Mouse (Mus musculus) cerebellum, postnatal 36 days (tissue): ENCODE results near the gene Bbip1.
A peak's percentile ranks its signal among the peaks of the same experiment; 100 is the strongest.
"Not testable (repeated sequence)": the region's sequence is repeated elsewhere in the genome, so short reads cannot be mapped to it uniquely, and the experiment has no call there.

Source experiments
- DNase-seq, 2 experiments: peaks; one replicate each; pipeline ENCODE4 v3.0.0; 2021 to 2022; ENCODE audit warnings: mixed read lengths in 2 of 2

Bbip1 gene

GRCm38 (mm10) chr19:53943802-53944785, at the start of gene Bbip1, which contains the start of gene Shoc2:
Bbip1 (minus strand) TSS chr19:53944627.
Shoc2 (plus strand) TSS chr19:53944306.
- peak; percentile 98 for DNase-seq

DNA sequence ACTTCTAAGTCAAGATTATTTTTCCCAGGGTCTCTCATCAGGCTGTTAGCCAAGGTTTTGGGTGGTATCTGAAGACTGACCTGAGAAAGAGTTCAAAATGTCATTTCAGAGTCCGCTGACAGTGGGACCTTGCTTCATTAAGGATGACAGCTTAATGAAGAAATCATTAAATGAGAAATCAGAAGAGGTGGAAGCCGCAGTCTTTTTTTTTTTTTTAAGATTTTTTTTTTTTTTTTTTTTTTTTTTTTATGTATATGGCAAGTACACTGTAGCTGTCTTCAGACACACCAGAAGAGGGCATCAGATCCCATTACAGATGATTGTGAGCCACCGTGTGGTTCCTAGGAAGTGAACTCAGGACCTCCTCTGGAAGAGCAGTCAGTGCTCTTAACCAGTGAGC, 49.4 kb upstream of the Bbip1 start:
- no peak for DNase-seq

GRCm38 (mm10) chr19:53990538-53990937, 46.1 kb upstream of the Bbip1 start:
- DNase-seq, result no peak

GRCm38 (mm10) chr19:53984628-53985027, 40.2 kb upstream of the Bbip1 start:
- no peak for DNase-seq

GRCm38 (mm10) chr19:53983336-53983735, 38.9 kb upstream of the Bbip1 start:
- DNase-seq, result no peak

DNA sequence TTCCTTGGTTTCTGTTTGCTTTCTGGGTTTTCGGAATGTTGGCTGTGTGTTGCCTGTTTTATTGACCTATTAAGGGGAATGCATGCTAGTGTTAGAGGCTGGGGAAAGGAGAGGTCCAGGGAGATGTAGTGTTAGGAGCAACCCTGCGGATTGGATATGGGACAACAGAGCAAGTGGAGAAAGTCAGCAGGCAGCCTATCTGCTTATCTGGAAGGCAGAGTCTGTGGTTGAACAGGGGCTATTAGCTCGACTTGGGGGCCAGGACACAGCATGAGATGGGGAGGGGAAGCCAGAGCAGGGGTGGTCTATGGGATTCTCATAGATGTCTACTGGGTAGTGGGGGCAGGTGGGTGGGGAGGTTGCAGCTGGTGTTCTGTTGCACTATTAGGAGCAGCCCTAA, 37.6 kb upstream of the Bbip1 start:
- DNase-seq, result no peak

GRCm38 (mm10) chr19:53973656-53974055, 29.2 kb upstream of the Bbip1 start:
- DNase-seq, result no peak

GRCm38 (mm10) chr19:53971938-53972337, 27.5 kb upstream of the Bbip1 start:
- DNase-seq, result no peak

GRCm38 (mm10) chr19:53969226-53969625, 24.8 kb upstream of the Bbip1 start:
- no peak for DNase-seq

GRCm38 (mm10) chr19:53964910-53965633, 20.6 kb upstream of the Bbip1 start:
- DNase-seq, result no peak

GRCm38 (mm10) chr19:53964347-53964746, 19.9 kb upstream of the Bbip1 start:
- not testable (repeated sequence) for DNase-seq

DNA sequence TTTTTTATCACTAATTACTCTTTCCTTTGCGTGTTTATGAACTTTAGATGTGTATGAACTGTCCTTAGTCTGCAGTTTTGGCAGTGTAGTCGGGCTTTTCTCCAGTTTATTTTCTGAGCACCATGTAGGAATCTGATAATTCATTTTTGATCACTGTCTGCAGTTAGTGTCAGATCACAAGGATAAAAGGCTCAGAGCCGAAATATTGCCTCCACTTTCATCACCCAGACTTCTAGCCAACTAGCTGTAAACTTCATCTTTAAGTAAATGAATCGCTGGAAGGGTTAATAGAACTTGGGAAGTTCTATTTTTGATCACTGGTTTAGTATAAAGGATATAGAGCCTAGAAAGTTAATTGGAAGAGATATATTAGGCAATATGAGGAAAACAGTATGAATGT, 18.1 kb upstream of the Bbip1 start:
- no peak for DNase-seq

DNA sequence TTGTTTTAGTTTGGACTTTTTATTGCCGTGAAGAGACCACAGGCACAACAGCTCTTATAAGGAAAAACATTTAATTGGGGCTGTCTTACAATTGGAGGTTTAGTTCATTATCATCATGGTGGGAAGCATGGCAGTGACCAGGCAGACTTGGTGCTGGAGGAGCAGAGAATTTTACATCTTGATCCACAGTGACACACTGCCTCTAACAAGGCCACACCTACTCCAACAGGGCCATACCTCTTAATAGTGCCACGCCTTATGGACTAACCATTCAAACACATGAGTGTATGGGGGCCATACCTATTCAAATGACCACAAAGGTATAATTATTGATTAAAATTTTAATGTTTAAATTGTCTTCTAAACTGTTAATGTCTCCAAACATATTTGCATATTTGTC, 13.1 kb upstream of the Bbip1 start:
- DNase-seq, result no peak

- DNase-seq, result peak; percentile 36 to 40
These were observed 980 bp upstream of the Bbip1 start for GRCm38 (mm10) chr19:53945171-53946042.

DNA sequence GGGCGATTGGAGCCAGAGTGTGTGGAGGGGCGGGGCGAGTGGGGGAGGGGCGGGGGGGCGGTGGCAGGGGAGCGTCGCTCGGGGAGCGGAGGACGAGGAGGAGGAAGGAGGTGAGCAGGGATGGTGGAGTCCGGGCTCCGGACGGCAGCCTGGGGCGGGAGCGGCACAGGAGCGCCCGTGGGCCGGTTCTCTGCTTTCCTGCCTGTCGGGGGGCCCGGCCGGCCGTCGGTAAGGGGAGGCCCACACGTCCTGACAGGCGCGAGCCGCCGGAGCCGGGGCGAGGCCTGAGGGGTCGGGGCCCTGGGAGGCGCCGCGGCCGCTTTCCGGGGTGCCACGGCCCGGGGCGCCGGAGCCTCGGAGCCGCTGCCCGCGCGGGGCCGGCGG, 351 bp upstream of the Bbip1 start:
- no peak for DNase-seq

DNA sequence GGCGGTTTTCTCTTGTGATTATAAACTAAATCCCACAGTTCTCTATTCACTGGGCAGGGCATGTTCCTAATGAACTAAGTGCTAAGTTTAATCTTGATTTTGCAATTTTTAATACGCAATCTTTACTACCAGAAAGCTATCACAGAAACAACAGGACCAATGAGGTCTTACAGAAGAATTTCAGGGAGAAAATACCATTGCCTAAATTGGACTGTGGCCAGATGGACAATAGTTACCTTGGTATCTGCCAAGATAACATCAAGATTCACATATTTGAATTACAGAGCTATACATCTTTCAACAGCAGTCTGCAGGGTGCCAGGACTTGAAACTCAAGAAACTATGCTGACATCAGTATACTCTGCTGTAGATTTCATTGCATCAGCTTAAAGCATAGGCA, 2.1 kb downstream of the Bbip1 start:
- no peak for DNase-seq

DNA sequence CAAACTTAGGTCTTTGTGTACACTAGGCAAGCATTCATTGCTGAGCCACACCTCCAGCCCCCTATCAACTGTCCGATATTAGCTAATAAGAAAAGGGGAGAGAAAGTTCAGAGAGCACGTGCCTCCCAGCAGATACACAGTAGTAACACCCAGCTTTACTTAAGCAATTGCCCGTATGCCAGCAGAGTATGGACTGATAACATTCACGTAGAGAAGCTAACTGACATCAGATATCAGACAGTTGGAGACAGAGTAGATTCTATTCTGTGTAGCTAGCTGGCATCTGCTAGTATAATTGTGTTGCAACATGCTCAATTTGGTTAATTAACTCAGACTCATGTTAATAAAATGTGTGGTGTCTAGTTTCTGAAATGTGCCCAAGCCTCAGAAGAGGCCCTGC, 3.3 kb downstream of the Bbip1 start:
- no peak for DNase-seq

GRCm38 (mm10) chr19:53939467-53939866, 5.0 kb downstream of the Bbip1 start:
- no peak for DNase-seq

DNA sequence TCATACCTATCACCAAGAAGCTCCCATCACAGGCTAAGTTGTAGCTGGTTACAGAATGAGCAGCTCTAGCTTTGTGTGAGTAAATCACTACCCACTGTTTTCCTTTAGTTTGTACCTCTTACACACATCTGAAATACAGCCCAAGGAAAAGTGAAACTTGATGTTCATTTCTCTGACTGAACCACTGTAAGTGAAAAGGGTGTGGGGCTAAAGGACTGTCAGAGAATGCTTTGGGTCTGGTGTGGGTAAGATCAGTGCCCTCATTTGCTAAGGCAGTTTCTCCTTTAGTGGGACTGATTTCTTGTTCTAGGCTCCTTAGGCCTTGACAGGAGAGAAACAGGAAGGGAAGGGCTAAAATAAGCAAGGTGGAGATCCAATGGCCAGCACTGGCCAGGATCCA, 10.4 kb downstream of the Bbip1 start:
- DNase-seq, result no peak

GRCm38 (mm10) chr19:53933050-53933449, 11.4 kb downstream of the Bbip1 start:
- DNase-seq, result no peak

DNA sequence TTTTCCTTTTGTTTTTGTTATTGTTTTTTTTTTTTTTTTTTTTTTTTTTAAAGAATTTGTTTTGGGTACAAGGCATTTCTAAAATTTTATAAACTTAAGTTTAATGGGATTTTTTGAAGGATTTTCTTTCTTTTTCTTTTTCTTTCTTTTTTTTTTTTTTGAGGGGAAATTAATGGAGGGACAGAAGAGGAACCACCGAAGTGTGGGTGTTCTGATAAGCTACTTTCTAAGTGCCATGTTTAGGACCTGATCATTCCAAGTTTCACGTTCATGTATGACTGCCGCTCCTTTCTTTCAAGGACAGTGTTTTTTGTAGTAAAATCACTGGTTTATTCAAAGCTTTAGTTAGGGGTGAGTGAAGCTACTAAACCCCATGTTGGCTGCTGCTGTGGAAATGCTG, 15.2 kb downstream of the Bbip1 start:
- no peak for DNase-seq

- DNase-seq, result no peak
These were observed 17.7 kb downstream of the Bbip1 start for GRCm38 (mm10) chr19:53926705-53927104.

DNA sequence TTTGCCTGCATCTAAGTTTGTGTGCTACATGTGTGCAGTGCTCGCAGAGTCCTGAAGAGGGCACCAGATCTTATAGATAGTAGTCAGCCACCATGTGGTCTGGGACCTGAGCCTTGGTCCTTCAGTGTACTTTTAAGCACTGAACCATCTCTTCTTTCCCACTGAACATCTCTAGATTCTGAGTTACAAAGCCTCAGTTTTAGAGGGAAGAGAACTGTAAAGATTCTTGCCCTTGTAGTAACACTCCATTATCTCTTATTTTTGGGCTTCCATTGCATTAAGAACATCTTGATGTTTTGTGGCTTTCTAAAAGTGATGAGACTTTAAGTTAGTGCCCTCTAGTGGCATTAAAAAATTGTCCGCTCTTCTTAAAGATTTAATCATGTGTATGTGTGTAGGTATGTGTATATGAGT, 19.1 kb downstream of the Bbip1 start:
- no peak for DNase-seq
